Mouse (Mus musculus) midbrain, embryonic 11.5 days (tissue): ENCODE data around the gene Caskin2. TPM values are rescaled to one million over a fixed set of nuclear protein-coding genes. Genes with fewer than 3 reads are reported as not detected.
A peak's percentile ranks its signal among the peaks of the same experiment; 100 is the strongest.

Source experiments
- ATAC-seq: fragments of 200-750 bp; cut with Nextera tagmentation; 2 replicates; pipeline ENCODE4 v1.8.0; 2017; ENCODE audit warnings: moderate TSS enrichment, moderate library complexity; ENCODE audit not compliant: low FRiP score
- DNase-seq: peaks from one replicate; pipeline ENCODE4 v3.0.0; 2015; ENCODE audit warnings: low spot score; ENCODE audit errors: missing footprints
- H3K27ac ChIP-seq: fragments of 300-500 bp; sonication (generic); 2 replicates; pipeline ENCODE4 v1.5.1; 2014; ENCODE audit warnings: low read depth, low read length
- H3K27me3 ChIP-seq: fragments of 300-500 bp; sonication (generic); 2 replicates; pipeline ENCODE4 v1.6.1; 2014; ENCODE audit warnings: mild to moderate bottlenecking, low read length, moderate library complexity, mixed read lengths; ENCODE audit not compliant: control insufficient read depth, insufficient read depth
- H3K36me3 ChIP-seq: fragments of 300-500 bp; sonication (generic); 2 replicates; pipeline ENCODE4 v1.6.1; 2014; ENCODE audit warnings: mild to moderate bottlenecking, low read length, moderate library complexity, mixed read lengths; ENCODE audit not compliant: control insufficient read depth, insufficient read depth
- H3K4me1 ChIP-seq: fragments of 300-500 bp; sonication (generic); 2 replicates; pipeline ENCODE4 v1.6.1; 2014; ENCODE audit warnings: low read length; ENCODE audit not compliant: control insufficient read depth, insufficient read depth
- H3K4me2 ChIP-seq: fragments of 300-500 bp; sonication (generic); 2 replicates; pipeline ENCODE4 v1.6.1; 2014; ENCODE audit warnings: mild to moderate bottlenecking, moderate library complexity
- H3K4me3 ChIP-seq: fragments of 300-500 bp; sonication (generic); 2 replicates; pipeline ENCODE4 v1.5.1; 2014; ENCODE audit warnings: low read depth, low read length
- H3K9ac ChIP-seq: fragments of 300-500 bp; sonication (generic); 2 replicates; pipeline ENCODE4 v1.6.1; 2014; ENCODE audit warnings: low read length
- H3K9me3 ChIP-seq: fragments of 300-500 bp; sonication (generic); 2 replicates; pipeline ENCODE4 v1.6.1; 2016; ENCODE audit warnings: low read length; ENCODE audit not compliant: control insufficient read depth
- WGBS: fragments of 180-500 bp; shearing (Covaris S2); extraction: QIAGEN DNeasy Blood & Tissue Kit; methylation state at CpG from one replicate; pipeline ENCODE4 v1.1.7; 2014; 5-methylcytosine and 5-hydroxymethylcytosine counted together
- polyA plus RNA-seq: library from polyadenylated mRNA; unstranded; fragments of >200 nt; fragmentation: Nextera tagmentation; extraction: Ambion mirVana; gene quantifications from 2 replicates; pipeline ENCODE4 v1.2.1, GENCODE M21; 2014

Caskin2 gene
- polyA plus RNA-seq, 1 experiment from 2014 or later = 11.7 TPM

- peaks cover 4% of the 10 kb centered on the region for H3K36me3 ChIP-seq
- WGBS = 88% methylated on average over 20 of the region's 20 CpGs
Observed at GRCm38 (mm10) chr11:115811381-115812093, 1.9 kb downstream of the Caskin2 start.

GRCm38 (mm10) chr11:115810377-115810776 lies 3.1 kb downstream of the Caskin2 start:
- Histone ChIP-seq H3K4me2 (no peak overlapping the region), H3K4me1 (peaks cover 37% of the 10 kb centered on the region), H3K36me3 (peaks cover 4% of the 10 kb centered on the region), H3K9ac (no peak overlapping the region), H3K27me3 (no peaks in the 10 kb centered on the region), H3K27ac (no peak overlapping the region), H3K9me3 (no peaks in the 10 kb centered on the region), H3K4me3 (no peak overlapping the region)
- DNase-seq (no peak), ATAC-seq (no peak)
- WGBS = 91% methylated on average over 14 of the region's 14 CpGs

More at GRCm38 (mm10) chr11:115811381-115812093, 1.9 kb downstream of the Caskin2 start:
- Histone ChIP-seq H3K9ac (peak overlapping the region; percentile 75), H3K4me2 (peak overlapping the region; percentile 89), H3K4me3 (peak overlapping the region; percentile 90; the same call in 1 of the 2 replicates), H3K9me3 (no peaks in the 10 kb centered on the region), H3K27me3 (no peaks in the 10 kb centered on the region), H3K4me1 (peaks cover 41% of the 10 kb centered on the region), H3K27ac (no peak overlapping the region)
- DNase-seq (no peak), ATAC-seq (no peak)

- no peaks in the 10 kb centered on the region for H3K9me3 ChIP-seq
- no peak overlapping the region for H3K9ac ChIP-seq
- WGBS = 82% methylated on average over 8 of the region's 8 CpGs
- ATAC-seq = no peak
- no peak for DNase-seq
- H3K4me2 ChIP-seq = no peak overlapping the region
- no peak overlapping the region; the same call in 1 of the 2 replicates for H3K27ac ChIP-seq
- H3K4me3 ChIP-seq = no peak overlapping the region
- H3K27me3 ChIP-seq = no peaks in the 10 kb centered on the region
- H3K36me3 ChIP-seq = peaks cover 11% of the 10 kb centered on the region
- H3K4me1 ChIP-seq = peaks cover 33% of the 10 kb centered on the region
Observed at GRCm38 (mm10) chr11:115809311-115809781, 4.1 kb downstream of the Caskin2 start.

- no peak overlapping the region; the same call in 1 of the 2 replicates for H3K27ac ChIP-seq
- peaks cover 11% of the 10 kb centered on the region for H3K36me3 ChIP-seq
- no peaks in the 10 kb centered on the region for H3K9me3 ChIP-seq
- WGBS = 73% methylated on average over 10 of the region's 10 CpGs
- H3K4me1 ChIP-seq = peaks cover 30% of the 10 kb centered on the region
- H3K4me2 ChIP-seq = no peak overlapping the region
- H3K27me3 ChIP-seq = no peaks in the 10 kb centered on the region
- no peak overlapping the region for H3K4me3 ChIP-seq
- no peak for DNase-seq
- no peak overlapping the region for H3K9ac ChIP-seq
- no peak for ATAC-seq
Observed at GRCm38 (mm10) chr11:115808696-115809310, 4.6 kb downstream of the Caskin2 start.

GRCm38 (mm10) chr11:115807971-115808370 lies 5.5 kb downstream of the Caskin2 start:
- DNase-seq (no peak), ATAC-seq (no peak)
- H3K4me3 ChIP-seq = no peak overlapping the region
- no peak overlapping the region for H3K27ac ChIP-seq
- H3K4me2 ChIP-seq = no peak overlapping the region
- no peaks in the 10 kb centered on the region for H3K27me3 ChIP-seq
- H3K4me1 ChIP-seq = peaks cover 30% of the 10 kb centered on the region
- H3K9ac ChIP-seq = no peak overlapping the region
- 68% methylated on average over 11 of the region's 11 CpGs for WGBS
- H3K36me3 ChIP-seq = peaks cover 18% of the 10 kb centered on the region
- H3K9me3 ChIP-seq = no peaks in the 10 kb centered on the region

- Histone ChIP-seq H3K9ac (no peak overlapping the region), H3K4me3 (no peak overlapping the region), H3K36me3 (peaks cover 20% of the 10 kb centered on the region), H3K4me2 (no peak overlapping the region), H3K9me3 (no peaks in the 10 kb centered on the region), H3K27me3 (no peaks in the 10 kb centered on the region), H3K4me1 (peaks cover 24% of the 10 kb centered on the region), H3K27ac (no peak overlapping the region)
- no peak for DNase-seq
- no peak for ATAC-seq
- WGBS = 82% methylated on average over 6 of the region's 6 CpGs
Observed at GRCm38 (mm10) chr11:115807306-115807705, 6.1 kb downstream of the Caskin2 start.

GRCm38 (mm10) chr11:115806154-115806553 lies 7.3 kb downstream of the Caskin2 start:
- Histone ChIP-seq H3K9ac (no peak overlapping the region), H3K27me3 (no peaks in the 10 kb centered on the region), H3K4me1 (peaks cover 12% of the 10 kb centered on the region), H3K27ac (no peak overlapping the region), H3K36me3 (peaks cover 26% of the 10 kb centered on the region), H3K9me3 (no peaks in the 10 kb centered on the region), H3K4me2 (no peak overlapping the region), H3K4me3 (no peak overlapping the region)
- no peak for ATAC-seq
- DNase-seq = no peak
- WGBS = 98% methylated on average over 10 of the region's 10 CpGs

- Histone ChIP-seq H3K9ac (no peak overlapping the region), H3K9me3 (no peaks in the 10 kb centered on the region), H3K4me2 (no peak overlapping the region), H3K4me3 (no peak overlapping the region), H3K36me3 (peaks cover 26% of the 10 kb centered on the region), H3K27me3 (no peaks in the 10 kb centered on the region), H3K4me1 (peaks cover 12% of the 10 kb centered on the region), H3K27ac (no peak overlapping the region)
- WGBS = 95% methylated on average over 7 of the region's 7 CpGs
- no peak for ATAC-seq
- no peak for DNase-seq
Observed at GRCm38 (mm10) chr11:115805005-115805404, 8.4 kb downstream of the Caskin2 start.

GRCm38 (mm10) chr11:115803072-115803709 lies 10.2 kb downstream of the Caskin2 start:
- Histone ChIP-seq H3K27ac (no peak overlapping the region), H3K4me2 (no peak overlapping the region), H3K36me3 (peaks cover 35% of the 10 kb centered on the region), H3K4me3 (no peak overlapping the region), H3K9me3 (no peaks in the 10 kb centered on the region), H3K9ac (no peak overlapping the region), H3K4me1 (no peaks in the 10 kb centered on the region; the same call in none of the 2 replicates), H3K27me3 (no peaks in the 10 kb centered on the region)
- DNase-seq = no peak
- 94% methylated on average over 24 of the region's 24 CpGs for WGBS
- ATAC-seq = no peak
